Mouse (Mus musculus): Measurements from ENCODE around the gene Pde4b.

Gene Pde4b

DNA sequence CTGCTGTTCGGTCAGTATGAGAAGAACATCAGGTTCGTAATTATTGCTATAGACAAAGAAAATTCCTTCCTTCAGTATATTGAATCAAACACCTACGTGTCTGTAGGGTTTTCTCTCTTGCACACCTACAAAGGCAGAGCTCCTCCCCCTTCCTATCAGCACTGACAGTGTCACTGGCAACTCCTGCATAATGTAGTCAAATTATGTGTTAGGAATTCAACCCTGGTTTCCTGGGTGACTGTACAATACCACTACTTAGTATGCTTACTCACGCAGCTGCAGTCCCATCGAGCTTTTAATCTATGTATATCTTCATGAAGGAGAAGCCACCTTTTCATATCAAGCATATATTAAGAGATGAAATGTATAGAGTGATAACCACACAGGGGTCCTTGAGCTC, 99.5 kb downstream of the Pde4b start:
- DNase-seq: no peak

- no peak for DNase-seq
Measured at GRCm38 (mm10) chr4:102197707-102198106, 110.4 kb downstream of the Pde4b start.

- no peak for DNase-seq
Measured at GRCm38 (mm10) chr4:102209773-102210172, 122.4 kb downstream of the Pde4b start.

DNA sequence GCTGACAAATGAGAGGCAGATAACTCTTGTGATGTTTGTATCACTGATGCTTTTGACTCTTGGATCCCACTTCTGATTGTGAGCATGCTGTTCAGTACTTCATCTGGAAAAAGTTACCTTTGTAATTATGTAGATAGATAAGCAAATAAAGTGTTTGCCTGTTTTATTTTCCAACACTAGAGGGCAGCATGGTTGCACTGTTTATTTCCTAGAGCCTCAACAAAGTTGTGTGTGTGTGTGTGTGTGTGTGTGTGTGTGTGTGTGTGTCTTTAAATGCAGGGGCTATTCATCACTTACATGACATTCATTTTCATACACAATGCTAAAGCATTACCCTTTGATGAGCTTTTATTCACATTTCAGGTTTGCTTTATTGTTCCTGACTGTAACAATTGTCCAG, 139.4 kb downstream of the Pde4b start:
- no peak for DNase-seq

GRCm38 (mm10) chr4:102228953-102229586, 141.7 kb downstream of the Pde4b start:
- DNase-seq: peak; percentile 4

- DNase-seq: no peak
Measured at GRCm38 (mm10) chr4:102230898-102231297, 143.6 kb downstream of the Pde4b start.

- no peak for DNase-seq
Measured at GRCm38 (mm10) chr4:102233633-102234032, 146.3 kb downstream of the Pde4b start.

- DNase-seq: no peak
Measured at GRCm38 (mm10) chr4:102235151-102235550, 147.8 kb downstream of the Pde4b start.

DNA sequence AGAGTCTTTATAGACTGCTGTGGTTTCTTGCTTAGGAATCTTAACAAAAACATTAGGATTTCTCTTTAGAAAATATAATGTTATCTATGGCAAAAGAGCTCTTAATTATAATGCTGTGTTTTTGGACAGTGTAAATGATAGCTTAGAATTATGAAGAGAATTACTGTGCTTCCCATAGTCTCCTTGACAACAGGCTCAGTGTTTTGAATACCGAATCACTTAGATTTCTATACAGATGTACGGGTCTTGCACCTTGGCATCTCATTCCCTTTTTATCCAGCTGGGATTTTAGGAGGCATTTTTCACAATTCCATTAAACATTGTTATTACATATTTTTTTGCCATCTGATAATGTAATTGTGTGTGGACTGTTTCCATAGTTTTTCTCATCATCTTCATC, 151.8 kb downstream of the Pde4b start:
- DNase-seq: no peak

- no peak for DNase-seq
Measured at GRCm38 (mm10) chr4:102239657-102240390, 152.5 kb downstream of the Pde4b start.

DNA sequence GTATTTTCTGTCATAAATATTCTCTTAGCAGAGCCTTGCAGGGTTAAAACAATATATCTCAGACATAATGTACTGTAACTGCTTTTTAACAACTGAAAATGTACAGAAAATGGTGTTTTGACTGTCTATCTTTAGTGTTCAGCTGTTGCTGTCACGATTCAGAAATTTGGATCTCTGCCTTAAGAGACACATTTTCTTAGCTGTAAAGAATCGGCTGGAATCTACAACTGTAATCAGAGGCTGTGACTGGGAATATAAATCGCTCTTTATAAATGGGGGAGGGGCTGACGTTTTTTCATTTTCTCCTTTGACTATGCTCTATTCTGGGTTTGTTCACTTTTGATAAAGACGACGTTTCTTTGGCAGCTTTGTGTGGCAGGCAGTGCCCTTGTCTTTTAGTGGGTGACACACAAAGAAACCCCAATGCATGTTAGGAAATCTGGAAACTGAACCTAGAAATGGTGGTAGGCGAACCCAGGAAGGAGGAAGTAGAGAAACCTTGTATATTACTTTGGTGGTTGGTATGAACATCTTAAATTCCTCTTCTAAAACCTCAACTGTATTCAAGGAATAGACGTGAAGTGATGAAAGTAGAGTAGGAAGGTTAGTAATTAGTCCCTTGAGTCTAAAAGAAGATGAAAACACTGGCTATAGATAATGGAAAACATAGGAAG, 153.5 kb downstream of the Pde4b start:
- DNase-seq: no peak

DNA sequence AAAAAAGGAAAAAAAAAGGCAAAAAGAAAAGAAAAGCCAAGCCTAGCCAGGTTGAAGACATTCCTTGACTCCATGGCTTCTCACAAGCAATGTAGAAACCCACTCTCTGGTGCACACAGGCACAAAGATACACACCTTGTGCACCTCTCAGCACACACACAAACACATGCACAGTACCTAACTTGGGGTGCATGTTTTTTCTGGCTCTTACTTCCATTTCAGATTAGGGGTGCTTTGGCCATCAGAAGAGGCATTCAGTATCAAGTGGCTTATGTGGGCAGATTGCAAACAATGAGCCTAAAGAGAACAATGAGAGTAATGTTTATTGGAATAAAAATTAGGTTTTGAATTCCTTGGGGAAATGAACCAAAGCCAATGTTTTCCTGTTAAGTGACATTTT, 166.7 kb downstream of the Pde4b start:
- DNase-seq: no peak

DNA sequence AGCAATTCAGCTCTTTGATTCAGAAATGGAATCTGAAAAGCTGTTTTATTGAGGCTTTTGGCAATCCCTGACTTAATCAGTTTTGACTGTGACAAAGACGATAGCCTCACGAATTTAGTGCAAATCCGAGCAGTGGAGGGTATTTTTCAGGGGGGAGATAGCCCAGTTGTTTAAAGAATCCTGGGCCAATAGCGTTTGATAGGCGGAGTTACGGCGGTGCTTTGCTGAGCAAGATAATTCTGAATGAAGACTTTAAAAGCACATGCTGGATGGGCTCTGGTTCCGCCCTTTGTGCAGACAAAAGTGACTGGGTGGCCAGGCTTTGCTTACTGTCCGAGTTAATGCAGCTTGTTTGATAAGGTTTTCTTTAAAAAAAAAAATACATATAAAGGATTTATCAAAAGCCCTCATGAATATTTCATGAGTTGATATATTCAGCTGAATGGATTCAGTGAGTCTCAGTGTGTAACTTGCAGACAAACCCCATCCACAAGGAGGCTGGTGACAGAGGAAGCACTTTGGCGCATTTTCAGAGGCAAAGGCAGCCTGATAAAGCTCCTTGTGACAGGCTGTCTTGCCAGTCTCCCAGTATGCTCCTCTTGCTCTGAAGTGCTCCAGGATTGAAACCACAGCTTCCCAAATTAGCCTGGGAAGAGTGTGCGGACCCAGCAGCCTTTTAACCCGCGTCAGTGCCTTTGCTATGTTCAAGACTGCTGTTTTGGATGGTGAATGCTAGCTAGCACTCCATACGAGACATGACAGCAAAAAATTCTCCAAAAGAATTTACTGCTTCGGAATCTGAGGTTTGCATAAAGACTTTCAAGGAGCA, 167.3 kb downstream of the Pde4b start:
- DNase-seq: no peak

DNA sequence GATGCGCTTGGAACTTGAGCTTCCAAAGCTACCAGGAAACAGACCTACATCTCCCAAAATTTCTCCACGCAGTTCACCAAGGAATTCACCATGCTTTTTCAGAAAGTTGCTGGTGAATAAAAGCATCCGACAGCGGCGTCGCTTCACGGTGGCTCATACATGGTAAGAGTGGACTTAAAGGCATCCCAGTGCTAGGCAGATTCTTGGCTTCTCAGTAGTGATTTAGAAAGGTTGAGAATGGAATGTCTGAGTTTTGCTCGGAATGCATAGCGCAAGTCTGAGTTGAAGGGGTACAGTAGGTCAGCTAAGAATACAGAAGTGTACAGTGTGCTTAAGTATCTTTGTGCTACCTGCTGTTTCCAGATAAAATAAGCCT, 167.9 kb downstream of the Pde4b start:
- no peak for DNase-seq

- DNase-seq: no peak
Measured at GRCm38 (mm10) chr4:102256170-102256960, 169.0 kb downstream of the Pde4b start.

DNA sequence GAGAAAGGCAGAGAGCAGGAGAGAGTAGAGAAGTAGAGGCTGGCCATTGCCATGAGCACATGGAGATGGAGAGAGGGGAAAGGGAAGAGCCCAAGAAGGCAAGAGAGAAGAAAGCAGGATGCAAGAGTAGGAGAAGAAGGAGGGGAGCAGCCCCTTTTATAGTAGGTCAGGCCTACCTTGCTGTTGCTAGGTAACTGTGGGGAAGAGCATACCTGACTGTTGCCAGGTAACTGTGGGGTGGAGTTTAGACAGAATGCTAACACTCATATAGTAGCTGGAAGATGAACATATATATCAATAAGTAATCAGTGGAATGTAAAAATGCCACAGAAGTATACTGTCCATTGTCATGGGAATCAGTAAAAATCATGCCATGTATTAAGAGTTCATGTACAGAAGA, 172.9 kb downstream of the Pde4b start:
- DNase-seq: no peak

DNA sequence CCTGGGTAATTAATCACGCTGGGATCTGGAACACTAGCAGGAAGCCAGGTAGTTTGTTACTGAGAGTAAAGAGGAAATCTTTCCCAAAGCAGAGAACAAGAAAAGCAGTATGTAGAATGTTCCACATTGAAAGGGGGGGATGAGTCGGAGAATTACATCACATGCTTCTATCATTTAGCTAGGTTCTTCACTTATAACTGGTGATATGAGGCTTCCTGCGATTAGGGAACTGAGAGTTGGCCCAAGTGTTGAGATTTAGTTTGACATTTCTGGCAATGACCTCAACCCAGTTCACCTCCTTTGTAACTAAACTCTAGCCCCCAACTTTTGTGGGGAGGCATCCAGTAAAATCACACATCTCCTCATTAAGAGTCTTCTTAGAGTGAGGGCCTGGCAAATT, 185.0 kb downstream of the Pde4b start:
- DNase-seq: no peak

GRCm38 (mm10) chr4:102272749-102273148, 185.4 kb downstream of the Pde4b start:
- no peak for DNase-seq

- no peak for DNase-seq
Measured at GRCm38 (mm10) chr4:102275716-102276115, 188.4 kb downstream of the Pde4b start.

DNA sequence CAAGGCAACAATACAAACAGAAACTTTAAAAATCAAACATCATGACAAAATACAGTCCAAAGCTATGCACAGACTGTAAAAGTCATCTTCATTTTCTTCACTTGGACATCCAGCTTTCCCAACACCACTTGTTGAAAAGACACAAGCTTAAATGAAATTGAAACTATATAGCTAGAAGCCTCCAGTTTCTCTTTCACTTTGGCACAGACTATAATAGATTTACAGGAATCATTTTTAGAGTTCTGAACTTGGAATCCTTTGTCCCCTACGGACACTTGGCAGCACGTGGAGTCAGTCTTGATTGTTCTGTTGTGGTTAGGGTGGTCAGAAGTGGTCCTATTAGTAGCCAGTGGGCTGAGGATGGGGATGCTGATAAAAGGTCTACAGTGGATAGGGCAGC, 191.6 kb downstream of the Pde4b start:
- no peak for DNase-seq

DNA sequence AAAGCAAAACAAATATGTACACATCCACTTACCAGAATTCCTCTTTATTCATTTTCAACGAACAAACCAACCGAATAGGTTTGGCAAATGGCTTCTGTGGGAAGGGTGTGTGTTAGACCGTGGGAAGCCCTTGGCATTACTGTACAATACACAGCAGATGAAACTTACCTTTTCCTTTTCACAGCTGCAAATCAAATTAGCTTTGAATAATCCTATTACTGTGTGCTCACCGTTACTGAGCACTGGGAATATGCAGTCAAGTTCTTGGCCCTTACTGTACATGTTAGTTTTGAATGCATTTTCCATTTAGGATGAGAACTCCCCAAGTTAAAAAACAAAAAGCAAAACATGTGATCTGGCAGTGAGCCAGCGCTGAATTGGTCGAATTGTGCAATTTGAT, 199.8 kb downstream of the Pde4b start:
- DNase-seq: no peak

DNA sequence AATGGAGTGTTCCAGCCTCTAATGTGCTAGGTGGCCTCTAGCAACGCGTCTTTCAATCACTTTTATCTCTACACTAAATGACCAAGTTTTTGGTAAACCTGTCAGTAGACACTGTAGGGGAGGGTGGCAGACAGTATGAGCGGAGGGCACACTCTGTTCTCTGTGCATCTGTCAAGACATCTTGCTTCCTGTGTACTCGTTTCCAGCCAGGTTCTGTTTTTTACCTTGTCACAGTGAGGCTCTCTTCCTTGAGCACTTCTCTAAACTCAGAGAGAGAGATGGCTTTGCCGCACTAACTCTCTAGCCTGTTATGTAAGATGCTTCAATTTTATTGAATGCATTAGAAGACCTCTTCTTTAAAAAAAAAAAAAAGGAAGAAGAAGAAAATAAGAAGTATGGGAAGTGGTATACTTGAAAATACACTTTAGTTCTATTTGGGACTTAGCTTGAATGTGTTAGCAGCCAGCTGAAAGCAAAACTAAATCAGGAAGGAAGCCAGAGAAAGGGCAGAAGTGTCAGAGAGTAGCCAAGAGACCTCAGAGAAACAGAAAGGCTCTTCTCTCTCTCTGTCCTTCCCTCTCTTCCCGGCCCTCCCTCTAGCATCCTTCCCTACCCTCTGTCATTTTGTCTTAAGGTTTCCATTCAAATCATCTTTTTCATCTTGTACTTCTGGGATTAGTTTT, 202.8 kb downstream of the Pde4b start:
- DNase-seq: no peak

All from thymus, postnatal 25 days (tissue).